Mouse (Mus musculus): ENCODE results near the gene Ints12. TPM values are rescaled to one million over a fixed set of nuclear protein-coding genes. Genes with fewer than 3 reads are reported as not detected.

The Ints12 gene
- polyA plus RNA-seq, 1 experiment from 2014 or later = 23.2 TPM

DNA sequence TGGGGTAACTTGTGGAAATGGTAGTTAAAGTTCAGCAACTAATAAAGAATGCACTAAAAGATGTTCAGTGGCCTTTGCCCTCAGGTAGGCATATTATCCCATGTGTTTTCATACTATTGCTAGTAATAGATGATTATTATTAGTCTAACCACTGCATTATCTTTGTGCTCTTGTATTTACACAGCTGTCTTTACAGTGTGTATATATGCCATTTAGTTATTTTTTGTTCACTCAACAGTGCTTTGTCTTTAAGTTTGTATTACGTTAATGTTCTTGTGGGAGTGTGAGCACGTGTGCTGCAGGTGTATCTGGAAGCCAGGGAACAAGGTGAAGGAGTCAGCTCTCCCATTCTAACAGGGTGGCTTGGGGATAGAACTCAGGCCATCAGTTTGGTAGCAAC lies 7.3 kb downstream of the Ints12 start:
- WGBS = 89% methylated on average over 2 of the region's 2 CpGs

GRCm38 (mm10) chr3:133103768-133104167 lies 12.1 kb downstream of the Ints12 start:
- peaks cover 93% of the 10 kb centered on the region for H3K36me3 ChIP-seq
- DNase-seq (ENCODE audit: low spot score) = no peak
- H3K4me3 ChIP-seq = no peak overlapping the region
- H3K27me3 ChIP-seq (ENCODE audit: insufficient read depth, poor library complexity, severe bottlenecking) = no peaks in the 10 kb centered on the region
- WGBS = 93% methylated on average over 3 of the region's 3 CpGs
- H3K27ac ChIP-seq = no peak overlapping the region
- H3K9me3 ChIP-seq = no peaks in the 10 kb centered on the region
- H3K4me1 ChIP-seq (replicated peaks) = no peaks in the 10 kb centered on the region

More for the DNA sequence above, 7.3 kb downstream of the Ints12 start:
- Histone ChIP-seq H3K27ac (no peak overlapping the region), H3K4me3 (no peak overlapping the region), H3K36me3 (peaks cover 65% of the 10 kb centered on the region), H3K27me3 (ENCODE audit: insufficient read depth, poor library complexity, severe bottlenecking) (no peaks in the 10 kb centered on the region), H3K4me1 (replicated peaks) (no peaks in the 10 kb centered on the region), H3K9me3 (no peaks in the 10 kb centered on the region)
- DNase-seq (ENCODE audit: low spot score) = no peak

GRCm38 (mm10) chr3:133104436-133104835 lies 12.8 kb downstream of the Ints12 start:
- Histone ChIP-seq H3K36me3 (peaks cover 96% of the 10 kb centered on the region), H3K4me1 (replicated peaks) (no peaks in the 10 kb centered on the region), H3K9me3 (no peaks in the 10 kb centered on the region), H3K27me3 (ENCODE audit: insufficient read depth, poor library complexity, severe bottlenecking) (no peaks in the 10 kb centered on the region), H3K4me3 (no peak overlapping the region), H3K27ac (no peak overlapping the region)
- 93% methylated on average over 3 of the region's 3 CpGs for WGBS
- DNase-seq (ENCODE audit: low spot score) = no peak

GRCm38 (mm10) chr3:133108731-133109130 lies 17.1 kb downstream of the Ints12 start:
- Histone ChIP-seq H3K4me3 (no peak overlapping the region), H3K36me3 (peaks cover 64% of the 10 kb centered on the region), H3K4me1 (replicated peaks) (no peaks in the 10 kb centered on the region), H3K27ac (no peak overlapping the region), H3K9me3 (no peaks in the 10 kb centered on the region), H3K27me3 (ENCODE audit: insufficient read depth, poor library complexity, severe bottlenecking) (no peaks in the 10 kb centered on the region)
- DNase-seq (ENCODE audit: low spot score) = no peak
- 91% methylated on average over 4 of the region's 4 CpGs for WGBS

- Histone ChIP-seq H3K4me1 (replicated peaks) (no peaks in the 10 kb centered on the region), H3K9me3 (no peaks in the 10 kb centered on the region), H3K36me3 (peaks cover 53% of the 10 kb centered on the region), H3K27me3 (ENCODE audit: insufficient read depth, poor library complexity, severe bottlenecking) (no peaks in the 10 kb centered on the region), H3K27ac (no peak overlapping the region), H3K4me3 (no peak overlapping the region)
- DNase-seq (ENCODE audit: low spot score) = no peak
- 92% methylated on average over 4 of the region's 4 CpGs for WGBS
These were observed 18.2 kb downstream of the Ints12 start for GRCm38 (mm10) chr3:133109844-133110243.

- DNase-seq (ENCODE audit: low spot score) = no peak
- 44% methylated on average over 2 of the region's 2 CpGs for WGBS
These were observed 20.1 kb downstream of the Ints12 start for GRCm38 (mm10) chr3:133111741-133112140.

DNA sequence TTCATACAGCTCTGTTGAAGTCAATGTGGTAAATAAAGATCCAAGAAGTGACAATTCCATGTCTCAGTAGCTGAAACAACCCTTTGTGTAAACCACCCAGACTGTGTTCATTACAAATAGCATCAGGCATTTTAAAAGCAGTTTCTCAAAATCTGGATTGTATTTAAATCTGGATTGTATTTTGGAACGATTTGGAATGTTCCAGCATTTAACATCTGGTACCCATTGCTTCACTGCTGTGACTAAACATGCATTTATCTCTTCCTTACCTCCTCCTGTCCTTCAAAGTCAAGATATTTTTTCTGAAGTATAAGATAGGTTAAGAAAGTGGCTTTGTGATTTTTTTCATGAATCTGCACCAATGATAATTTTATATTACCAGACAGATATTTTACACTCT lies 21.6 kb downstream of the Ints12 start:
- H3K4me1 ChIP-seq (replicated peaks) = no peaks in the 10 kb centered on the region
- WGBS = 58% methylated on average over 1 of the region's 1 CpGs
- no peak overlapping the region for H3K27ac ChIP-seq
- peaks cover 20% of the 10 kb centered on the region for H3K36me3 ChIP-seq
- H3K27me3 ChIP-seq (ENCODE audit: insufficient read depth, poor library complexity, severe bottlenecking) = no peaks in the 10 kb centered on the region
- no peaks in the 10 kb centered on the region for H3K9me3 ChIP-seq
- no peak overlapping the region for H3K4me3 ChIP-seq
- no peak for DNase-seq (ENCODE audit: low spot score)

More at GRCm38 (mm10) chr3:133111741-133112140, 20.1 kb downstream of the Ints12 start:
- no peaks in the 10 kb centered on the region for H3K4me1 ChIP-seq (replicated peaks)
- H3K27ac ChIP-seq = no peak overlapping the region
- no peaks in the 10 kb centered on the region for H3K9me3 ChIP-seq
- H3K36me3 ChIP-seq = peaks cover 35% of the 10 kb centered on the region
- H3K4me3 ChIP-seq = no peak overlapping the region
- no peaks in the 10 kb centered on the region for H3K27me3 ChIP-seq (ENCODE audit: insufficient read depth, poor library complexity, severe bottlenecking)

- no peak overlapping the region for H3K4me3 ChIP-seq
- DNase-seq (ENCODE audit: low spot score) = no peak
- no peak overlapping the region for H3K27ac ChIP-seq
- H3K9me3 ChIP-seq = no peaks in the 10 kb centered on the region
- no peaks in the 10 kb centered on the region for H3K36me3 ChIP-seq
- no peaks in the 10 kb centered on the region for H3K27me3 ChIP-seq (ENCODE audit: insufficient read depth, poor library complexity, severe bottlenecking)
- 93% methylated on average over 5 of the region's 5 CpGs for WGBS
- no peaks in the 10 kb centered on the region for H3K4me1 ChIP-seq (replicated peaks)
These were observed 39.7 kb downstream of the Ints12 start for GRCm38 (mm10) chr3:133131372-133131771.

GRCm38 (mm10) chr3:133132611-133133010 lies 41.0 kb downstream of the Ints12 start:
- H3K9me3 ChIP-seq = no peaks in the 10 kb centered on the region
- 70% methylated on average over 8 of the region's 8 CpGs for WGBS

DNA sequence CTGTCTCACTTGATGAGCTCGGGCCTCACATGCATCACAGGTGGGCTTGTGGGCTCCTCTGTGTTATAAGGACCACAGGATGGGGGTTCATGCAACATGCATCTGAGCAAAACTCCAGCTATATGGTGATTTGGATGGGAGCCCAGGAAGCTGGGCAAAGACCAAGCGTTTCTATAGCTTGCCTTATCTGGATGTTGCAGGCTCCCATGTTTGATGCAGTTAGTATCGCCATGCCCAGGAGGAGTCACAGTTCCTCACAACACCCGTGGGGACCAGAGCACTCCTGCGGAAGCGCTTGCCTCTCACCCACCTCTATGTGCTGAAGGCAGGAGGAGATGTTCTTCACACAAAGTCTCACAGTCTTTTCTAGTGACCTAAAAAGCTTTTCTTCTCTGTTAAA lies 50.2 kb downstream of the Ints12 start:
- H3K4me1 ChIP-seq (replicated peaks) = no peaks in the 10 kb centered on the region
- no peak for DNase-seq (ENCODE audit: low spot score)
- 91% methylated on average over 6 of the region's 6 CpGs for WGBS
- H3K36me3 ChIP-seq = no peaks in the 10 kb centered on the region
- no peaks in the 10 kb centered on the region for H3K27me3 ChIP-seq (ENCODE audit: insufficient read depth, poor library complexity, severe bottlenecking)
- no peak overlapping the region for H3K27ac ChIP-seq
- H3K9me3 ChIP-seq = no peaks in the 10 kb centered on the region
- H3K4me3 ChIP-seq = no peak overlapping the region

More at GRCm38 (mm10) chr3:133132611-133133010, 41.0 kb downstream of the Ints12 start:
- Histone ChIP-seq H3K4me3 (no peak overlapping the region), H3K27me3 (ENCODE audit: insufficient read depth, poor library complexity, severe bottlenecking) (no peaks in the 10 kb centered on the region), H3K36me3 (no peaks in the 10 kb centered on the region), H3K4me1 (replicated peaks) (no peaks in the 10 kb centered on the region), H3K27ac (no peak overlapping the region)
- no peak for DNase-seq (ENCODE audit: low spot score)

- no peaks in the 10 kb centered on the region for H3K27me3 ChIP-seq (ENCODE audit: insufficient read depth, poor library complexity, severe bottlenecking)
- no peak overlapping the region for H3K4me3 ChIP-seq
- H3K4me1 ChIP-seq (replicated peaks) = no peaks in the 10 kb centered on the region
- no peak for DNase-seq (ENCODE audit: low spot score)
- H3K9me3 ChIP-seq = no peaks in the 10 kb centered on the region
- H3K27ac ChIP-seq = no peak overlapping the region
- no peaks in the 10 kb centered on the region for H3K36me3 ChIP-seq
- WGBS = 83% methylated on average over 6 of the region's 6 CpGs
These were observed 53.0 kb downstream of the Ints12 start for GRCm38 (mm10) chr3:133144511-133145147.

- no peak overlapping the region for H3K4me3 ChIP-seq
These were observed 60.0 kb downstream of the Ints12 start for GRCm38 (mm10) chr3:133151629-133152028.

GRCm38 (mm10) chr3:133152831-133153230 lies 61.2 kb downstream of the Ints12 start:
- 65% methylated on average over 1 of the region's 1 CpGs for WGBS
- Histone ChIP-seq H3K4me1 (replicated peaks) (peaks cover 6% of the 10 kb centered on the region; the same call in 1 of the 2 replicates), H3K4me3 (no peak overlapping the region), H3K27me3 (ENCODE audit: insufficient read depth, poor library complexity, severe bottlenecking) (no peaks in the 10 kb centered on the region), H3K27ac (no peak overlapping the region), H3K9me3 (no peaks in the 10 kb centered on the region), H3K36me3 (no peaks in the 10 kb centered on the region)
- DNase-seq (ENCODE audit: low spot score) = no peak

More at GRCm38 (mm10) chr3:133151629-133152028, 60.0 kb downstream of the Ints12 start:
- H3K27ac ChIP-seq = no peak overlapping the region
- H3K9me3 ChIP-seq = no peaks in the 10 kb centered on the region
- H3K36me3 ChIP-seq = no peaks in the 10 kb centered on the region
- peaks cover 6% of the 10 kb centered on the region; the same call in 1 of the 2 replicates for H3K4me1 ChIP-seq (replicated peaks)
- no peaks in the 10 kb centered on the region for H3K27me3 ChIP-seq (ENCODE audit: insufficient read depth, poor library complexity, severe bottlenecking)
- 82% methylated on average over 6 of the region's 6 CpGs for WGBS
- DNase-seq (ENCODE audit: low spot score) = no peak

All from hindbrain, embryonic 10.5 days (tissue).